Mouse (Mus musculus) spleen, postnatal 36 days (tissue): ENCODE data around the gene Inafm1.
"Not testable (repeated sequence)": the region's sequence is repeated elsewhere in the genome, so short reads cannot be mapped to it uniquely, and the experiment has no call there.

ENCODE experiments used
- DNase-seq, 2 experiments: peaks; one replicate each; pipeline ENCODE4 v3.0.0; 2022; ENCODE audit warnings: low spot score in 2 of 2, mixed read lengths in 1 of 2

Inafm1 gene

GRCm38 (mm10) chr7:16297616-16298015 lies 24.2 kb upstream of the Inafm1 start:
- no peak for DNase-seq

DNA sequence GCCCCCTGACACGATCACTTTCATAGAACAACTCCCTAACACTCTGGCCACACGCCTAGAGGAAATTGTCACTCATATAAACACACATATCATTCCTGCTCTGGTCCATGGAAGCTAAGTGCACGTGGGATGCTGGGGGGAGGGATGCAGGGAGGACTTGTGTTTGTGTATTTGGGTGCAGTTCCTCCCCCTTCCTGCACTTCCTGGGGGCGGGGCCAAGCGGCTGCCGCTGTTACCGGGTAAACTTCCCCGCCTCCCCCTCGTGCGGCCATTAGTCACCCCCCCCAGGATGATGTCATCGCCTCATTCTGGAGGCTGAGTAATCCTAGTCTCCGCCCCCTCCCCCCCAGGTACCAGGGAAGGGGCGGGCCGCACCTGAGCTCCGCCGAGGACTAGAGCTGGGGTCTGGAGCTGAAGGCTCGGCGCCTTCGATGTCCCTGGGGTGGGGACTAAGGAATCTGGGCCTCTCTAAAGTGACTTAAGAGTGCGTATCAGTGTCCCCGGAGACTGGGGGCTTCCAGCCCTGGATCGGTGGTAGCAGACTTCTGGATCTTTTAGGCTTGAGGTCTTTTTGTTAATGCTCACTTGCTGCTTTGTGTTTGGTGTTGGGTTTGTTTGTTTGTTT lies 23.5 kb upstream of the Inafm1 start:
- peak; percentile 86 to 89 for DNase-seq

- no peak for DNase-seq
Observed at GRCm38 (mm10) chr7:16296146-16296545, 22.7 kb upstream of the Inafm1 start.

GRCm38 (mm10) chr7:16295321-16295900 lies 22.0 kb upstream of the Inafm1 start:
- peak; percentile 83 to 84 for DNase-seq

DNA sequence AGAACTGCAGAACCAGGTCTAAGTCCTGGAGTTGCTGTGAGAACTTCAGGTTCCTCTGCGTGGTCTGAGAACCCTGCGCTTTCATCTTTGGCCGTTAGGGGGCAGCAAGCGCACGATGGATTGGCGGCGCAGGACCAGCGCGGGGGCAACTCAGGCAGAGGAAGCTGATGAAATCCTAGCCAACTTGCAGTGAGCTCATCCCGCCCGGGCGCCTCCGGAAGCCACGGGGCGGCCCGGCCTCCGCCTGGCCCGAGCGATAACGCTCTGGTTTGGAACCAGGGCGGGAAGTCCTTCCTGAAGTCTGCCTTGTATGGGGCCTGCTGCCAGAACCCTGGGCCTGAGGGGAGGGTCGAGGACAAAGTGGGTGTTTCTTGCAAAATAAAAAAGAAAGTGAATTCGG lies 21.4 kb upstream of the Inafm1 start:
- peak; percentile 91 to 93 for DNase-seq

DNA sequence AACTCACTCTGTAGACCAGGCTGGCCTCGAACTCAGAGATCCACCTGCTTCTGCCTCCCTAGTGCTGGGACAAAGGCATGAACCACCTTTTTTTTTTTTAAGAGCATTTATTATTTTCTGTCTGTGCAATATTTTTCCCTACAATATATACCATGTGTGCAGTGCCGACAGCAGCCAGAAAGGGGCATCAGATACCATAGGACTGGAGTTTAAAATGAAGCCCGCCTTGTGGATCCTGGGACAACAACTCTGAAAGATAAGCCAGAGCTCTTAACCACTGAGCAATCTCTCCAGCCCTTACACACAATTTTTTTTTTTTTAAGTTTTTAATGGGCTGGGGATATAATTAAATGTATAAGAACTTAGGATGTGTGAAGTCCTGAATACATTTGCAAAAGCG lies 20.9 kb upstream of the Inafm1 start:
- DNase-seq, result peak in 1 of 2 experiments; percentile 60

DNA sequence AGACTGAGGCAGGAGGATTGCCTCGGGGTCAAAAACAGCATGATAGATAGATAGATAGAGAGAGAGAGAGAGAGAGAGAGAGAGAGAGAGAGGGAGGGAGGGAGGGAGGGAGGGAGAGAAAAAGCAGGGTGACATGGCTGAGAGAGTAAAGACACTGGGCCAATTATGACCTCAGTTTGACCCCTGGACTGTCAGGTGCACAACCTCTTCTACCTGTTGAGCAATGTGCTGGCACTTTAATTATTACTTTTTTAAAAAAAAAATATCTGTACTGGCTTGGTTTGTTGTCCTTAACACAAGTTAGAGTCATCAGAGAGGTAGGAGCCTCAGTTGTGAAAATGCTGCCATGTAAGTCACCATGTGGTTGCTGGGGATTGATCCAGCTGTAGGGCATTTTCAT lies 14.4 kb upstream of the Inafm1 start:
- DNase-seq, result no peak

- DNase-seq, result no peak
Observed at GRCm38 (mm10) chr7:16287016-16287415, 13.6 kb upstream of the Inafm1 start.

- peak; percentile 99 for DNase-seq
Observed at GRCm38 (mm10) chr7:16286026-16286961, 12.9 kb upstream of the Inafm1 start, which contains the start of gene Ccdc9. Gene Ccdc9, minus strand, starts transcription at chr7:16286795.

GRCm38 (mm10) chr7:16285450-16286025 lies 12.1 kb upstream of the Inafm1 start:
- peak; percentile 49 to 73 for DNase-seq

DNA sequence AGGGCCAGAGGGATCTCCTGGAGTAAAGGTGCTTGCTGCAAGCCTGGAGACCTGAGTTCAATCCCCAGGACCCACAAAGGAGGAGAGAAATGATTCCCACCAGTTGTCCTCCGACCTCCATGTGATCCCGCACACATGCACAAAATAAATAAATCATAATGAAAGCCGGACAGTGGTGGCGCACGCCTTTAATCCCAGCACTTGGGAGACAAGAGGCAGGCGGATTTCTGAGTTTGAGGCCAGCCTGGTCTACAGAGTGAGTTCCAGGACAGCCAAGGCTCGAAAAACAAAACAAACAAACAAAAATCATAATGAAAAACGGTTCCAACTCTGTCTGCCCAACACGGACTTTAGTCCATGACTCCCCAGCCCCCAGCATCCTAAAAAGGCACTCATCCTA lies 11.5 kb upstream of the Inafm1 start:
- no peak for DNase-seq

GRCm38 (mm10) chr7:16284001-16284400 lies 10.6 kb upstream of the Inafm1 start:
- DNase-seq, result no peak

- no peak for DNase-seq
Observed at GRCm38 (mm10) chr7:16282334-16282733, 8.9 kb upstream of the Inafm1 start.

GRCm38 (mm10) chr7:16280721-16281120 lies 7.3 kb upstream of the Inafm1 start:
- DNase-seq, result no peak

DNA sequence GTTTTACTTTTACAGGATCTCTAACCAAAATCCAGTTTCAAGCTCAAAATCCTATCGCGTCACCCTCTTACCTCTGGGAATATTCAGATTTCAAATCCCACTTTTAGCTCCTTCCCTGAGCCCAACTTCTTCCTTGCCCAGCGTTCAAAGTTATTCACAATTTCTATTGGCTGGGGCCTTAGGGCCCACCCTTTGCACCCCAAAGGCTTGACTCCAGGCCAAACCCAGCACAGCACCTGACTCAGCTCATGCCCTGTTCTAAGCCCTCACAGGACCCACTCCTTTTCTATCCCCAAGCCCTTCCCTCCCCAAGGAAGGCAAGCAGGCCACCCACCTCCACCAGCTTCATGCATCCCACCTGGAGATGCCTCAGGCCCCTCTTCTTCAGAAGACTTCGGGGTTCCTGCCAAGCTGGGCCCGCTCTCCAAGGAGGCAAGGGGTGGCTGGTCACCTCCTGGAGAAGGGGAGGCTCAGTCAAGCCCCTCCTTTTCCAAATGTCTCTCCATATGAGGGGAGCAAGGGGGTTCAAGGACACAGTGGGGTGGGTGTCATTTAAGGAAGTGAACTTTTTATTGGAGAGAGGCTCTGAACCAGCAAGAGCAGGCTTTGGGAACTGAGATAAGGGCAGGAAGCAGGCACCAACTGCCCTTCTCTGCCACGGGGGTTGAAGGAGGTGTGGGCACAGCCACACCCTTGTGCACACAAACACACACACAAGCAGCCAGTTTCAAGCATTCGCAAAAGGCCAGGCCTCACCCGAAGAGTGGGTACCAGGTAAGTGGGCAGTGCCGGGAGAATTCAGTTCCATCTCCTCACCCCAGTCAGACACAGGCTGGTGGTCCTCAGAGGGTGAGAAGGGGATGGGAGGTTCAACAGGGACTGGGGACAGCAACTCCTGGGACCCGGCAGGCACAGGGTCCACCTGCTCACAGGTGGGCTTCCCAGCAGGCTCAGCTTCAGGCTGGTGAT lies 1.8 kb upstream of the Inafm1 start:
- DNase-seq, result no peak

GRCm38 (mm10) chr7:16273766-16274140 lies 336 bp upstream of the Inafm1 start:
- peak; percentile 77 to 82 for DNase-seq

GRCm38 (mm10) chr7:16272681-16273080 lies 736 bp downstream of the Inafm1 start:
- peak; percentile 62 to 65 for DNase-seq

GRCm38 (mm10) chr7:16271139-16271538 lies 2.3 kb downstream of the Inafm1 start:
- no peak for DNase-seq

DNA sequence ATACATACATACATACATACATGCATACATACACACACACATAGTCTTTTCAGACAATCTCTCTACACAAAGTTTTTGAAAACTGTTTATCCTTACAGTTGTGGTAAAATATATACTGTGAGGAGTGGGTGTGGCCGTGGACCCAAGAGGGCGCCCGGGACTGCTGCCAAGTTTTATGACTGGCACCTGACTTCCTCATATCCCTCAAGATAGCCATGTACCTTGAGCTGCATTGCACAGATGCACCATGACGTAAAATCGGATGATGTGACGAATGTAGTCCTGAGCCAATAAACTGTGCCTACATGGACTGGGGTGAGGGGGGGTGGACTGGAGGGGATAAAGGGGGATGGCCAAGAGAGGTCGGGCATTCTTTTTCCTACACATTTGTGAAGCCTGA lies 6.8 kb downstream of the Inafm1 start:
- DNase-seq, result not testable (repeated sequence)

DNA sequence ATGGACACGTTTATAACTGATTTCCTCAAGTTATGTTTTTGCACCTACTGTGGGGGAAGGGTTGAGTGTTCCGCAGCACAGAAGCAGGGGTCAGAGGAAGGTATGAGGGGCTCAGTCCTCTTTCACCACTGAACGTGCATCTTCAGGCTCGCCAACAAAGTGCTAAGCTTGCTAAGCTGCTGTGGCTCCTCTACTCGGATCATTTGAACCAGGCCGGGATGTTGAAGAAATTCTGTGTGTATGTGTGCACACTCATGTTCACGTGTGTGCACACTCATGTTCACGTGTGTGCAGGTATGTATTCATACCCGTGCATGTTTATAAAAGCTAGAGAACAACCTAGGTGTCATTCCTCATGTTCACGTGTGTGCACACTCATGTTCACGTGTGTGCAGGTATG lies 7.6 kb downstream of the Inafm1 start:
- no peak for DNase-seq

DNA sequence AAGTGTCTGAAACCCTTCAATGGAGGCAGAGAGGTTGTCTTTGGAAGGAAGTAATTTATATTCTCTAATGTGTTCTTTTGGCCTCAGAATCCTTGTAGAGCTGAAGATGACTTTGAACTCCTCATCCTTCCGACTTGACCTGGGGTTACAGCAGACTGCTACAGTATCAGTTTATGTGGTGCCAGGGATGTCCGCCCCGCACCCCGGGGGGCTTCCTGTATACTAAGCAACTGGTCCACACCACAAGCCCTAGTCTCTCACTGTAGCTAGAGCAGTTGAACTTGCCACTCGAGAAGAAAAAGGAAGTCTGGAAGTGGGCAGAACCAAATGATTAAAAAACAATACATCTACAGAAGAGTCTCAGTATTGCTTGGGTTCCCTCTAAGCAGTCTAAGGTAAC lies 9.6 kb downstream of the Inafm1 start:
- DNase-seq, result no peak
